Mouse (Mus musculus) midbrain, embryonic 14.5 days (tissue): Measurements from ENCODE around the gene Pttg1. TPM values are rescaled to one million over a fixed set of nuclear protein-coding genes. Genes with fewer than 3 reads are reported as not detected.

ENCODE experiments used
- ATAC-seq: fragments of 200-750 bp; cut with Nextera tagmentation; 2 replicates; pipeline ENCODE4 v1.8.0; 2017; ENCODE audit warnings: moderate number of reproducible peaks, moderate library complexity; ENCODE audit not compliant: low FRiP score, low TSS enrichment
- DNase-seq: peaks from one replicate; pipeline ENCODE4 v3.0.0-alpha.2; 2015
- H3K27ac ChIP-seq: fragments of 300-500 bp; sonication (generic); replicated peaks from 2 replicates; pipeline ENCODE4 v1.5.1; 2014; ENCODE audit warnings: mild to moderate bottlenecking, low read depth, low read length, moderate library complexity
- H3K27me3 ChIP-seq: fragments of 300-500 bp; sonication (generic); 2 replicates; pipeline ENCODE4 v1.6.1; 2014; ENCODE audit warnings: low read length, control low read depth, mixed read lengths; ENCODE audit not compliant: control insufficient read depth, insufficient read depth
- H3K36me3 ChIP-seq: fragments of 300-500 bp; sonication (generic); 2 replicates; pipeline ENCODE4 v1.6.1; 2014; ENCODE audit warnings: low read length, control low read depth; ENCODE audit not compliant: control insufficient read depth, insufficient read depth
- H3K4me1 ChIP-seq: fragments of 300-500 bp; sonication (generic); 2 replicates; pipeline ENCODE4 v1.6.1; 2014; ENCODE audit warnings: mild to moderate bottlenecking, antibody characterized with exemption, low read length, control low read depth; ENCODE audit not compliant: control insufficient read depth, insufficient read depth
- H3K4me2 ChIP-seq: fragments of 300-500 bp; sonication (generic); 2 replicates; pipeline ENCODE4 v1.6.1; 2014; ENCODE audit warnings: mild to moderate bottlenecking, low read length, moderate library complexity
- H3K4me3 ChIP-seq: fragments of 300-500 bp; sonication (generic); replicated peaks from 2 replicates; pipeline ENCODE4 v1.5.1; 2014; ENCODE audit warnings: low read depth, low read length
- H3K9ac ChIP-seq: fragments of 300-500 bp; sonication (generic); replicated peaks from 2 replicates; pipeline ENCODE4 v1.6.1; 2014; ENCODE audit warnings: mild to moderate bottlenecking, low read length, moderate library complexity
- H3K9me3 ChIP-seq: fragments of 300-500 bp; sonication (generic); 2 replicates; pipeline ENCODE4 v1.6.1; 2016; ENCODE audit warnings: low read length, control low read depth, mixed read lengths; ENCODE audit not compliant: control insufficient read depth
- WGBS: fragments of 180-500 bp; shearing (Covaris S2); extraction: QIAGEN DNeasy Blood & Tissue Kit; methylation state at CpG from one replicate; pipeline ENCODE4 v1.1.7; 2014; 5-methylcytosine and 5-hydroxymethylcytosine counted together
- polyA plus RNA-seq: library from polyadenylated mRNA; unstranded; fragments of >200 nt; fragmentation: Nextera tagmentation; extraction: Ambion mirVana; gene quantifications from 2 replicates; pipeline ENCODE4 v1.2.1, GENCODE M21; 2014

The Pttg1 gene
- polyA plus RNA-seq, 1 experiment from 2014 or later, result 51.8 TPM

DNA sequence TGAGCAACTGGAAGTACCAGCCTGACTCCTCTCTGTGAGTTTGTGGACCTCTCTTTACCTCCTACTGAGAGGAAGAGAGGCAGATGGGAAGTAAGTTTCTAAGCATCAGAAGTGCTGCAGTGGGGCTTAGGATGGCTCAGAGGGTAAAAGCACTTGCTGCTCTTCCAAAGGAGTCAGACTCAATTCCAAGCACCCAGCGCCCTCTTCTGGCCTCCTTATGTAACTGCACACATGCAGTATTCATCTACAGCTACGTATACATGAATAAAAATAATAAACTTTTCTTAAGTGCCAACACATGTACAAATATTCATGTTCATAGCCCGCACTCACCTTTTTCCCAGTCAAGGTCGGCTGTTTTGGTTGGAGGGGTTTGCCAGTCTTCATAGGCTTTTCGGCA, 1.7 kb downstream of the Pttg1 start:
- ATAC-seq, result no peak
- Histone ChIP-seq H3K27ac (no peak overlapping the region), H3K4me2 (no peak overlapping the region), H3K36me3 (no peaks in the 10 kb centered on the region), H3K4me3 (no peak overlapping the region), H3K27me3 (no peaks in the 10 kb centered on the region), H3K9me3 (no peaks in the 10 kb centered on the region), H3K4me1 (no peaks in the 10 kb centered on the region), H3K9ac (no peak overlapping the region)
- no peak for DNase-seq
- 77% methylated on average over 5 of the region's 5 CpGs for WGBS

DNA sequence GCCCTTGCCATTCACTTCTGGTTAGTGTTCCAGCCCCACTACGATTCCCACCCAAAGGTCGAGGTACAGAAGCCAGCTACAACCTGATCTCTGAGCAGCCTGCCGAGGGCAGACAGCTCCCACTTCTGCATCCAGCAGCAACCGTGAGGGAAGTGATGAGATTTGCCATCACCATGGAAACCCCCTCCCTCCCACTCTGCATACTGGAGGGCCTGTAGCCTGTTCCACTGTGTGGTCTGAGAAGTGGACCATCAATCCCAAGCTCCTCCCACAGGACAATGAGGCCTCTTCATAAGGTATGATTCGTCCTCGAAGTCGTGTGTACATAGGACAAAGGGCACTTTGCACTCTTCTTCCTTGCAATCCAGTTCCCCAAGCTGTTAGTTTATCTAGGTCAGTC, 8.8 kb downstream of the Pttg1 start:
- peak; percentile 31 for DNase-seq
- Histone ChIP-seq H3K4me3 (no peak overlapping the region), H3K36me3 (no peaks in the 10 kb centered on the region), H3K9ac (no peak overlapping the region), H3K9me3 (no peaks in the 10 kb centered on the region), H3K27ac (no peak overlapping the region), H3K4me1 (0 out of 2 replicates have a peak, but pooled peaks cover 3% of the 10 kb centered on the region), H3K27me3 (no peaks in the 10 kb centered on the region), H3K4me2 (no peak overlapping the region)
- WGBS, result 24% methylated on average over 7 of the region's 7 CpGs
- ATAC-seq, result no peak

DNA sequence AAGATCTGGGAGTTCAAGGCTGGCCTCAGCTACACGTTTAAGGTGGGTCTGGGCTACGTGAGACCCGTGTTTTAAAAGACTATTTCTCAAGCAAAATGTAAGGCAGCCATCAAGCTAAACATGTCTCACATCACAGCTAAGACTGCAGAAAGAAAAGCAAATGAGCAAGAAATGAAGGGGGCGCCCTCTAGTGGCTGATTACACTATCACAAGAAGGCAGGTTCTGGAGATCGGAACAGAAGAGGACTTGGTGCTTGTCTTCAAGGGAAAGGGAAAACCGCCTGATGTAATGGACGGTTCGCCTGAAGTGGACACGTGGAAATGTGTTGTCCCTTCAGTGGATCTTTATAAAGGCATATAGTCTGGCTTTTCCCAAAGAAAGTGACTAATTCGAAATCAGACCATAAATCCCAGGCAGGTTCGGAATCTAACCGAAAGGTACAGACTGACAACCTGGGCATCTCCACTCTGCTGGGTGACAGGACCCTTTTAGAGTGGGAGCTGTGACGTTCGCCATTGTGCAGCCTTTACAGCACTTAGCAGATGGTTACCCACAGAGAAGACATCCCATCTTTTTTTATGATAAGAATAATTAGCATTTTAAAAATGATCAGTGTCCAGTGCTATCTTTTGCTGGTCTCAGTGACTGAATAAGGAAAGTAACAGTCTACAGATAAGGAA, 13.1 kb downstream of the Pttg1 start:
- ATAC-seq (no peak), DNase-seq (peak; percentile 90)
- 25% methylated on average over 14 of the region's 14 CpGs for WGBS
- H3K27ac ChIP-seq, result no peak overlapping the region
- H3K9ac ChIP-seq, result no peak overlapping the region
- H3K4me2 ChIP-seq, result no peak overlapping the region
- H3K4me3 ChIP-seq, result no peak overlapping the region
- no peaks in the 10 kb centered on the region for H3K27me3 ChIP-seq
- no peaks in the 10 kb centered on the region for H3K9me3 ChIP-seq
- no peaks in the 10 kb centered on the region for H3K36me3 ChIP-seq
- H3K4me1 ChIP-seq, result 0 out of 2 replicates have a peak, but pooled peaks cover 3% of the 10 kb centered on the region

DNA sequence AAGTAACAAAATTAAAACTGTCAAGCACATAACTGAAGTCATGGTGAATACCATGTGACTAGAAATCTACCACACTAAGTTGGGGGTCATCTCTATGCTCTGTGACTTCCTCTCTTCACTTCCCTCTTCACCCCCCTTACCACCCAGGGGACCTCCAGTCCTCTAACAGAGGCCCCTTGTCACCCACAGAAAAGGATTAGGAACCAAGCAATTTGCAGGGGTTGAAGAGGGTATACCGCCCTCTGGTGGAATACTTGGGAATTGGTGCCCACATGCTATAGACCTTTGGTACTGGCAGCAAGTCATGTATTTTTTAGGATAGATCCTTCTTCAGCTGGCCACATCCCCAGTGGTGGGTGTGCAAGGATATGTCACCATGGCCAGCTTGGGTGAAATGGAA, 14.6 kb downstream of the Pttg1 start:
- Histone ChIP-seq H3K36me3 (no peaks in the 10 kb centered on the region), H3K27ac (no peak overlapping the region), H3K4me3 (no peak overlapping the region), H3K9me3 (no peaks in the 10 kb centered on the region), H3K4me2 (no peak overlapping the region), H3K27me3 (no peaks in the 10 kb centered on the region), H3K4me1 (no peaks in the 10 kb centered on the region), H3K9ac (no peak overlapping the region)
- 2% methylated on average over 1 of the region's 1 CpGs for WGBS
- ATAC-seq (no peak), DNase-seq (peak; percentile 76)

DNA sequence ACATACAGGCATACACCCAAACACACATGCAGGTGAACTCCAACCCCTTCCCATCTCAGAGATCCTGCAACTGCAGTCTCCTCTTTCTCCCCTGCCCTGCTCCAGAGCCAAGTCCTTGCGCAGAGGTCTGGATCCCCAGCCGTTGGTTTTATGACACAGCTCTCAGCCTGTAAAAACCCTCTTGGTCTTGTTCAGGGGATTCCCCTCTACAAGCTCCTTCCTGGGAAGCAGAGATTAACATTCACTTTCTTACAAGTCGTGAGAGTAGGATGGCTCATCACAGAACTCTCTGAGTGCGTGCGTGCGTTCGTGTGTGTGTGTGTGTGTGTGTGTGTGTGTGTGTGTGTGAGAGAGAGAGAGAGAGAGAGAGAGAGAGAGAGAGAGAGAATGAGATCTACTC, 15.8 kb downstream of the Pttg1 start:
- ATAC-seq, result no peak
- no peak for DNase-seq
- H3K27ac ChIP-seq, result no peak overlapping the region
- H3K4me1 ChIP-seq, result no peaks in the 10 kb centered on the region
- H3K36me3 ChIP-seq, result no peaks in the 10 kb centered on the region
- no peak overlapping the region for H3K4me2 ChIP-seq
- no peaks in the 10 kb centered on the region for H3K9me3 ChIP-seq
- H3K4me3 ChIP-seq, result no peak overlapping the region
- no peaks in the 10 kb centered on the region for H3K27me3 ChIP-seq
- WGBS, result 81% methylated on average over 7 of the region's 7 CpGs
- no peak overlapping the region for H3K9ac ChIP-seq

DNA sequence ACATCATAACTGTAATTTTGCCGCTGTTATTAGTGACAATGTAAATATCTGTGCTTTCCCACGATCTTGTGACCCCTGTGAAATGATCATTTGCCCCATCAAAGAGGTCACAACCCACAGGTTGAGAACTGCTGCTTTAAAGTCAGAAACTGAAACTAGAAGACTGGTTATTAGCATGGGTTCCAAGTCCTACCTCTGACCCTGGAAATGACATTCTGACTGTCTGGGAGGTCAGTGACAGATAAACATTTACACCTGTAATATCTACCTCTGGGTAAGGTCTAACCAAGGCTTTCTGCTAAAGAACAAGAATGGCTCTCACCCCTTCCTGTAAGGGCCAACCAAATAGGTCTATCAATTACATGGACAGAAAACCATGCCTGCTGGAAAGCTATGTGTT, 17.2 kb downstream of the Pttg1 start:
- H3K4me2 ChIP-seq, result no peak overlapping the region
- H3K4me3 ChIP-seq, result no peak overlapping the region
- no peak overlapping the region for H3K27ac ChIP-seq
- ATAC-seq (no peak), DNase-seq (no peak)
- 76% methylated on average over 2 of the region's 2 CpGs for WGBS
- peaks cover 8% of the 10 kb centered on the region; the same call in 1 of the 2 replicates for H3K9me3 ChIP-seq
- no peaks in the 10 kb centered on the region for H3K27me3 ChIP-seq
- H3K9ac ChIP-seq, result no peak overlapping the region
- H3K36me3 ChIP-seq, result no peaks in the 10 kb centered on the region
- no peaks in the 10 kb centered on the region for H3K4me1 ChIP-seq

DNA sequence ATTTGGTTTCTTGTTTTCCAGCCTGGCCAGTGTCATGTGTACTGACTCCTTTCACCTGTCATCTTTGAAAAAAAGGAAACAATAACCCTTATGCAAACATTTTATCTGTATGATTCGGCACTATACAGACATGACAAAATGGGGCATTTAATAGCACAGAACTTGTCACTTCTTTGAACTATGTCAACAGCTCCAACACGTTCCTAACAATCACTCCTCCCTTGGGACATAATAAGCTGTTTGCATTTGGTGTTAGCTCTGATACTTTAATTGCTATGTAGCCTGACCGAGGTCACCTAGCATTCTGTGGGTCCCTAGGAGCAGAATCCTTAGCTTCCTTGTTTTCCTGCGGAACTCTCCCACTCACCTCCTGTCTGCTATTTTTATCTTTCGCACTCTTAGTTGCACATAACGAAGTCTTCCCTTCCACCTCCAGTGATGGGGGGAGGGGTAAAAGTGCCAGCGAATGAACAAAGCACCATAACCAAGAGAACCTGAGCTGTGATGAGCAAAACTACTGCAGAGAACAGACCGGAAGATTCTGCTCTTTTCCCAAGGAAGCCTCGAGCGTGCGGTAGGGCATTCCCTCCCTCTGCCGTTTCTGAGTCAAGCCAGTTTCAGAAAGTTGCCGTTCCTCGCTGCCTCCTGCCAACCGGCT, 21.8 kb downstream of the Pttg1 start:
- no peak overlapping the region for H3K4me2 ChIP-seq
- H3K27me3 ChIP-seq, result no peaks in the 10 kb centered on the region
- ATAC-seq (no peak), DNase-seq (no peak)
- no peaks in the 10 kb centered on the region for H3K36me3 ChIP-seq
- WGBS, result 90% methylated on average over 15 of the region's 15 CpGs
- H3K4me3 ChIP-seq, result no peak overlapping the region
- peaks cover 8% of the 10 kb centered on the region; the same call in 1 of the 2 replicates for H3K9me3 ChIP-seq
- no peak overlapping the region for H3K9ac ChIP-seq
- H3K27ac ChIP-seq, result no peak overlapping the region
- H3K4me1 ChIP-seq, result no peaks in the 10 kb centered on the region

DNA sequence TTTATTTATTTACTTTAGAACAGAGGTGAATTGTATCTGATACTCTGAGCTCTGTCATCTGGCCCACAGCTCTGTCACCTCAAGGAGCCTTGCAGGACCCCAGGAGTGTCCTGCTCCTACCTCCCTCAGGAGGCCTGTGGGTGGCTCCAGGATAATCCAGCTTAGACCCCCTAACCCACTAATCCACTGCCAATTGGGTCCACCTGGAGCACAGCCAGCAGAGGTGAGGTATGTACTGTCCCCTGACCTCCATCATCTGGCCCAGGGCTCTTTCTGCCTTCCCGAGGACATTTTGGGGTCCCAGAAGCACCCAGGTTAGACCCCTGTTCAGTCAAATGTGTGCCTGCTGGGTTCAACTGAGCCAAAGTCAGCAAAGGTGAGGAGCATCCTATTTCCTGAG, 25.9 kb downstream of the Pttg1 start:
- H3K4me3 ChIP-seq, result no peak overlapping the region

DNA sequence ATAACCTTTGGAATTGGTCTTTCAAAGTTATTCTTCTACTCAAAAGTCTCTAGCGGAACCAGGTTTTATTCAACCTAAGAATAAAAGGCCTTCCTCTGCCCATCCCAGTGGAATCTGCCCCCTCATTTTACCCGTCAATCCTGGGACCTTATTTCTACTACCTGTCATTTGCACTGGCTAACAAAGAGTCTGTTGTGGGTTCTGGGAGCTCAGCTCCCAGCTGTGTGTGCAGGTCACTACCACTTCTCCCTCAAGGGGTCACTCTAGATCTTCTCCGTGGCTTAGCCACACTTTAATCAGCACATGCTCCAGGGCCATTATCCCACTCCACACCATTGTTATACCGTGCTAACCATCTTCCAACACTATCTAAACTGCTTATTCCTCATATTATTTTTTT, 26.8 kb downstream of the Pttg1 start:
- WGBS, result 47% methylated on average over 4 of the region's 4 CpGs
- 0 out of 2 replicates have a peak, but pooled peaks cover 3% of the 10 kb centered on the region for H3K9me3 ChIP-seq
- no peaks in the 10 kb centered on the region for H3K27me3 ChIP-seq
- no peaks in the 10 kb centered on the region for H3K36me3 ChIP-seq
- no peaks in the 10 kb centered on the region for H3K4me1 ChIP-seq
- no peak overlapping the region for H3K4me2 ChIP-seq
- no peak overlapping the region for H3K27ac ChIP-seq
- H3K9ac ChIP-seq, result no peak overlapping the region
- no peak for ATAC-seq
- H3K4me3 ChIP-seq, result no peak overlapping the region
- no peak for DNase-seq

More for the DNA sequence above, 25.9 kb downstream of the Pttg1 start:
- 83% methylated on average over 1 of the region's 1 CpGs for WGBS
- DNase-seq, result no peak
- Histone ChIP-seq H3K4me2 (no peak overlapping the region), H3K4me1 (no peaks in the 10 kb centered on the region), H3K9ac (no peak overlapping the region), H3K27ac (no peak overlapping the region), H3K9me3 (peaks cover 8% of the 10 kb centered on the region; the same call in 1 of the 2 replicates), H3K27me3 (no peaks in the 10 kb centered on the region), H3K36me3 (no peaks in the 10 kb centered on the region)
- no peak for ATAC-seq
